Mouse (Mus musculus) MEL (cell line): ENCODE measurements at regions not wholly inside any gene's neighbourhood (a gene's known extent, or its start where the extent isn't known, plus 50 kb on each side); places are given as distances from the start of the nearest gene placed in this dataset.
A peak's percentile ranks its signal among the peaks of the same experiment; 100 is the strongest.

Experiments used
- DNase-seq: peaks from one replicate; pipeline ENCODE4 v3.0.0; 2011; ENCODE audit warnings: low read depth, low spot score
- H3K27ac ChIP-seq: 2 replicates; pipeline ENCODE4 v1.5.1; 2012; ENCODE audit warnings: low read depth, mild to moderate bottlenecking, control low read depth, low read length, moderate library complexity; ENCODE audit not compliant: control insufficient read depth
- H3K27me3 ChIP-seq, 2 experiments: fragments of 150-350 bp in 1 of 2; sonication (generic) in 1 of 2; 2 replicates each; pipeline ENCODE4 v1.6.1; 2012; ENCODE audit warnings: low read length in 2 of 2, mild to moderate bottlenecking in 2 of 2, improper control_type of control experiment in 1 of 2, moderate library complexity in 1 of 2; ENCODE audit not compliant: insufficient read depth in 2 of 2, control insufficient read depth in 1 of 2
- H3K36me3 ChIP-seq, 2 experiments: 2 replicates each; pipeline ENCODE4 v1.6.1; 2012 to 2014; ENCODE audit warnings: low read length in 2 of 2, improper control_type of control experiment in 1 of 2, inconsistent platforms in 1 of 2, mild to moderate bottlenecking in 1 of 2; ENCODE audit not compliant: insufficient read depth in 2 of 2, control insufficient read depth in 1 of 2
- H3K4me1 ChIP-seq, 2 experiments: fragments of 150-350 bp in 1 of 2; sonication (generic) in 1 of 2; 2 replicates each; pipeline ENCODE4 v1.6.1; 2012; ENCODE audit warnings: low read length in 2 of 2, improper control_type of control experiment in 1 of 2, mild to moderate bottlenecking in 1 of 2; ENCODE audit not compliant: insufficient read depth in 2 of 2, control insufficient read depth in 1 of 2
- H3K4me3 ChIP-seq, 2 experiments: fragments of 150-350 bp in 1 of 2; sonication (generic) in 1 of 2; 2 replicates each; pipeline ENCODE4 v1.5.1; 2012; ENCODE audit warnings: low read depth in 2 of 2, low read length in 2 of 2, mild to moderate bottlenecking in 2 of 2, moderate library complexity in 2 of 2, control low read depth in 1 of 2, improper control_type of control experiment in 1 of 2; ENCODE audit not compliant: control insufficient read depth in 1 of 2, insufficient read depth in 1 of 2
- H3K79me2 ChIP-seq: 2 replicates; pipeline ENCODE4 v1.6.1; 2012; ENCODE audit warnings: mild to moderate bottlenecking, low read length, moderate library complexity; ENCODE audit not compliant: control insufficient read depth, poor library complexity, insufficient read depth
- H3K9ac ChIP-seq: 2 replicates; pipeline ENCODE4 v1.6.1; 2012; ENCODE audit warnings: low read depth, mild to moderate bottlenecking, control low read depth, low read length, moderate library complexity; ENCODE audit not compliant: control insufficient read depth, poor library complexity, severe bottlenecking
- H3K9me3 ChIP-seq: fragments of 150-350 bp; sonication (generic); replicated peaks from 2 replicates; pipeline ENCODE4 v1.6.1; 2012; ENCODE audit warnings: mild to moderate bottlenecking, low read length, improper control_type of control experiment, moderate library complexity; ENCODE audit not compliant: insufficient read depth
- CHD2 ChIP-seq: IDR thresholded peaks from 2 replicates; pipeline ENCODE4 v1.6.1; 2011; ENCODE audit warnings: low read length, improper control_type of control experiment
- CTCF ChIP-seq, 3 experiments: IDR thresholded peaks in 2 of 3; conservative IDR thresholded peaks in 1 of 3; 2 replicates each; pipeline ENCODE4 v1.5.1; 2011 to 2012; ENCODE audit warnings: low read length in 3 of 3, low read depth in 2 of 3, mild to moderate bottlenecking in 2 of 3, improper control_type of control experiment in 1 of 3, inconsistent platforms in 1 of 3, mixed read lengths in 1 of 3, moderate library complexity in 1 of 3; ENCODE audit not compliant: control insufficient read depth in 1 of 3, insufficient read depth in 1 of 3, poor library complexity in 1 of 3, severe bottlenecking in 1 of 3
- EP300 ChIP-seq, 2 experiments: IDR thresholded peaks; 2 replicates each; pipeline ENCODE4 v1.6.1; 2011; ENCODE audit warnings: improper control_type of control experiment in 2 of 2, low read length in 2 of 2, low read depth in 1 of 2, mild to moderate bottlenecking in 1 of 2
- GABPA ChIP-seq: IDR thresholded peaks from 2 replicates; pipeline ENCODE4 v1.6.1; 2012; ENCODE audit warnings: low read depth, mild to moderate bottlenecking, inconsistent platforms, low read length, improper control_type of control experiment, moderate library complexity
- HCFC1 ChIP-seq: IDR thresholded peaks from 2 replicates; pipeline ENCODE4 v1.6.1; 2012; ENCODE audit warnings: low read depth, mild to moderate bottlenecking, inconsistent platforms, low read length, improper control_type of control experiment, moderate library complexity
- MAFK ChIP-seq: IDR thresholded peaks from 2 replicates; pipeline ENCODE4 v1.6.1; 2011; ENCODE audit warnings: low read depth, mild to moderate bottlenecking, low read length, improper control_type of control experiment, borderline replicate concordance
- MAZ ChIP-seq: IDR thresholded peaks from 2 replicates; pipeline ENCODE4 v1.6.1; 2012; ENCODE audit warnings: low read depth, mild to moderate bottlenecking, inconsistent platforms, low read length, improper control_type of control experiment
- MXI1 ChIP-seq: IDR thresholded peaks from 2 replicates; pipeline ENCODE4 v1.6.1; 2011; ENCODE audit warnings: mild to moderate bottlenecking, low read depth, low read length, improper control_type of control experiment
- MYB ChIP-seq: IDR thresholded peaks from 2 replicates; pipeline ENCODE4 v1.6.1; 2011; ENCODE audit warnings: mild to moderate bottlenecking, low read depth, low read length, improper control_type of control experiment
- MYC ChIP-seq: IDR thresholded peaks from 2 replicates; pipeline ENCODE4 v1.6.1; 2011; ENCODE audit warnings: low read depth, mild to moderate bottlenecking, low read length, improper control_type of control experiment, moderate library complexity
- NELFE ChIP-seq: IDR thresholded peaks from 2 replicates; pipeline ENCODE4 v1.6.1; 2011; ENCODE audit warnings: low read depth, low read length, improper control_type of control experiment
- NRF1 ChIP-seq: IDR thresholded peaks from 2 replicates; pipeline ENCODE4 v1.6.1; 2014; ENCODE audit warnings: low read depth, mild to moderate bottlenecking, inconsistent platforms, low read length, improper control_type of control experiment, moderate library complexity; ENCODE audit not compliant: poor library complexity, insufficient read depth, severe bottlenecking
- POLR2AphosphoS5 ChIP-seq: IDR thresholded peaks from 2 replicates; pipeline ENCODE4 v1.6.1; 2012; ENCODE audit warnings: low read depth, borderline replicate concordance, mild to moderate bottlenecking, inconsistent platforms, low read length, moderate library complexity, mixed read lengths
- RAD21 ChIP-seq: IDR thresholded peaks from 2 replicates; pipeline ENCODE4 v1.6.1; 2011; ENCODE audit warnings: mild to moderate bottlenecking, low read depth, low read length, improper control_type of control experiment
- RCOR1 ChIP-seq: IDR thresholded peaks from 2 replicates; pipeline ENCODE4 v1.6.1; 2012; ENCODE audit warnings: low read depth, mild to moderate bottlenecking, inconsistent platforms, low read length, improper control_type of control experiment
- TCF12 ChIP-seq: IDR thresholded peaks from 2 replicates; pipeline ENCODE4 v1.6.1; 2014; ENCODE audit warnings: low read depth, mild to moderate bottlenecking, inconsistent platforms, low read length, improper control_type of control experiment, moderate library complexity
- ZC3H11A ChIP-seq: IDR thresholded peaks from 2 replicates; pipeline ENCODE4 v1.6.1; 2012; ENCODE audit warnings: low read depth, mild to moderate bottlenecking, inconsistent platforms, low read length, improper control_type of control experiment
- ZNF384 ChIP-seq: IDR thresholded peaks from 2 replicates; pipeline ENCODE4 v1.6.1; 2012; ENCODE audit warnings: low read depth, mild to moderate bottlenecking, inconsistent platforms, low read length, improper control_type of control experiment

DNA sequence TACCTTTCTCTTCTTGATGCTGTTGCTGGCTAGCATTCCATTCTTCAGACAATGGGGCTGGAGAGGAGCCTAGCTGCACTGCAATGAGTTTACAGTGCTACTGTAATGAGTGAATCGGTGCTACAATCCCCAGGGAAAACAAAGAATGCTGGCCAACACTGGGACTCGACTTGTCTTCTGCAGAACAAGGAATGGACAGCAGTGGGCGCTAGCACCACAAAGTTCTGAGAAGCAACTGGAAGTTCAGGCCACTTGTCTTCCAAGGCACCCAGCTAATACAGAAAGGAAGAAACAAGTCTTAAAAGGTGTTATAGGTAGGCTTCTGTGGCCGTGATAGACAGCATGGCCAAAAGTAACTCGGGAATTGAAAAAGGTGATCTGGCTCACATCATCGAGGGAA, 53.4 kb upstream of the Kcnma1 start:
- Histone ChIP-seq H3K79me2 (no peaks in the 10 kb centered on the region), H3K27me3 (no peaks in the 10 kb centered on the region), H3K27ac (no peak overlapping the region), H3K4me1 (no peaks in the 10 kb centered on the region), H3K36me3 (no peaks in the 10 kb centered on the region), H3K9ac (no peak overlapping the region), H3K9me3 (no peaks in the 10 kb centered on the region)
- no peak for DNase-seq
- no peak for TF ChIP-seq NELFE
- peak; percentile 10 to 17 (median 12); a peak in 2 of 6 replicates for TF ChIP-seq CTCF (IDR thresholded peaks at IDR 0.05 in 2 of 3, conservative IDR thresholded peaks at IDR 0.05 in 1 of 3; ENCODE audit: control insufficient read depth in 1 of 3, insufficient read depth in 1 of 3, low read depth in 2 of 3, low read length in 3 of 3, poor library complexity in 1 of 3, severe bottlenecking in 1 of 3)
- TF ChIP-seq, all 39 proteins: peak for 1
- no peak overlapping the region for H3K4me3 ChIP-seq

- H3K27me3 ChIP-seq, result no peaks in the 10 kb centered on the region
- H3K9me3 ChIP-seq, result no peaks in the 10 kb centered on the region
- TF ChIP-seq EP300 (IDR thresholded peaks at IDR 0.05; ENCODE audit: low read depth in 1 of 2, low read length in 2 of 2), result no peak
- TF ChIP-seq RAD21, result no peak
- no peak for TF ChIP-seq RCOR1
- TF ChIP-seq ZC3H11A, result no peak
- no peak for TF ChIP-seq MYB
- TF ChIP-seq CHD2, result no peak
- no peak for TF ChIP-seq GABPA
- TF ChIP-seq ZNF384, result no peak
- no peak for TF ChIP-seq MYC
- TF ChIP-seq TCF12, result no peak
- no peak for TF ChIP-seq NRF1
- TF ChIP-seq HCFC1, result no peak
- no peak for TF ChIP-seq MXI1
- TF ChIP-seq POLR2AphosphoS5, result no peak
- TF ChIP-seq MAFK, result no peak
- no peak for TF ChIP-seq NELFE
- TF ChIP-seq MAZ, result no peak
- DNase-seq, result no peak
- H3K4me3 ChIP-seq, result no peak overlapping the region
- no peaks in the 10 kb centered on the region for H3K4me1 ChIP-seq
- H3K27ac ChIP-seq, result no peak overlapping the region
- H3K9ac ChIP-seq, result no peak overlapping the region
- no peaks in the 10 kb centered on the region for H3K79me2 ChIP-seq
- no peaks in the 10 kb centered on the region for H3K36me3 ChIP-seq
These were observed 51.0 kb upstream of the Kcnma1 start for GRCm38 (mm10) chr14:24065231-24065767.
